Mouse (Mus musculus) kidney, postnatal 0 days (tissue): Measurements from ENCODE around the gene Gpatch1. TPM values are rescaled to one million over a fixed set of nuclear protein-coding genes. Genes with fewer than 3 reads are reported as not detected.

Source experiments
- ATAC-seq: fragments of 200-750 bp; cut with Nextera tagmentation; replicated peaks from 2 replicates; pipeline ENCODE4 v1.8.0; 2017; ENCODE audit warnings: low read depth, moderate number of reproducible peaks, moderate TSS enrichment, moderate library complexity; ENCODE audit not compliant: low FRiP score
- DNase-seq: peaks from one replicate; pipeline ENCODE4 v3.0.0-alpha.2; 2016; ENCODE audit warnings: low spot score
- H3K27ac ChIP-seq: fragments of 300-500 bp; sonication (generic); 2 replicates; pipeline ENCODE4 v1.5.1; 2014; ENCODE audit warnings: mild to moderate bottlenecking
- H3K27me3 ChIP-seq: fragments of 300-500 bp; sonication (generic); 2 replicates; pipeline ENCODE4 v1.6.1; 2014; ENCODE audit warnings: low read length, mixed read lengths; ENCODE audit not compliant: insufficient read depth
- H3K36me3 ChIP-seq: fragments of 300-500 bp; sonication (generic); 2 replicates; pipeline ENCODE4 v1.6.1; 2014; ENCODE audit warnings: low read length, mixed read lengths; ENCODE audit not compliant: insufficient read depth
- H3K4me1 ChIP-seq: fragments of 300-500 bp; sonication (generic); replicated peaks from 2 replicates; pipeline ENCODE4 v1.6.1; 2014; ENCODE audit warnings: antibody characterized with exemption, low read length, mixed read lengths; ENCODE audit not compliant: insufficient read depth
- H3K4me2 ChIP-seq: fragments of 300-500 bp; sonication (generic); 2 replicates; pipeline ENCODE4 v1.6.1; 2014; ENCODE audit warnings: mild to moderate bottlenecking, low read length, moderate library complexity, mixed read lengths
- H3K4me3 ChIP-seq: fragments of 300-500 bp; sonication (generic); replicated peaks from 2 replicates; pipeline ENCODE4 v1.5.1; 2014; ENCODE audit warnings: low read depth, low read length
- H3K9ac ChIP-seq: fragments of 300-500 bp; sonication (generic); 2 replicates; pipeline ENCODE4 v1.6.1; 2014; ENCODE audit warnings: low read depth, low read length
- H3K9me3 ChIP-seq: fragments of 300-500 bp; sonication (generic); replicated peaks from 2 replicates; pipeline ENCODE4 v1.6.1; 2016; ENCODE audit warnings: low read length, inconsistent platforms, mixed read lengths
- CTCF ChIP-seq: IDR thresholded peaks from 2 replicates; pipeline ENCODE4 v1.5.1; 2016; ENCODE audit warnings: antibody characterized with exemption, low read depth, mild to moderate bottlenecking, moderate library complexity
- WGBS: fragments of 180-500 bp; shearing (Covaris S2); extraction: QIAGEN DNeasy Blood & Tissue Kit; methylation state at CpG from one replicate; pipeline ENCODE4 v1.1.7; 2014; 5-methylcytosine and 5-hydroxymethylcytosine counted together
- polyA plus RNA-seq: library from polyadenylated mRNA; unstranded; fragments of >200 nt; fragmentation: Nextera tagmentation; extraction: Ambion mirVana; gene quantifications from 2 replicates; pipeline ENCODE4 v1.2.1, GENCODE M21; 2015

The Gpatch1 gene
- polyA plus RNA-seq = 17.0 and 17.6 TPM in 2 replicates

DNA sequence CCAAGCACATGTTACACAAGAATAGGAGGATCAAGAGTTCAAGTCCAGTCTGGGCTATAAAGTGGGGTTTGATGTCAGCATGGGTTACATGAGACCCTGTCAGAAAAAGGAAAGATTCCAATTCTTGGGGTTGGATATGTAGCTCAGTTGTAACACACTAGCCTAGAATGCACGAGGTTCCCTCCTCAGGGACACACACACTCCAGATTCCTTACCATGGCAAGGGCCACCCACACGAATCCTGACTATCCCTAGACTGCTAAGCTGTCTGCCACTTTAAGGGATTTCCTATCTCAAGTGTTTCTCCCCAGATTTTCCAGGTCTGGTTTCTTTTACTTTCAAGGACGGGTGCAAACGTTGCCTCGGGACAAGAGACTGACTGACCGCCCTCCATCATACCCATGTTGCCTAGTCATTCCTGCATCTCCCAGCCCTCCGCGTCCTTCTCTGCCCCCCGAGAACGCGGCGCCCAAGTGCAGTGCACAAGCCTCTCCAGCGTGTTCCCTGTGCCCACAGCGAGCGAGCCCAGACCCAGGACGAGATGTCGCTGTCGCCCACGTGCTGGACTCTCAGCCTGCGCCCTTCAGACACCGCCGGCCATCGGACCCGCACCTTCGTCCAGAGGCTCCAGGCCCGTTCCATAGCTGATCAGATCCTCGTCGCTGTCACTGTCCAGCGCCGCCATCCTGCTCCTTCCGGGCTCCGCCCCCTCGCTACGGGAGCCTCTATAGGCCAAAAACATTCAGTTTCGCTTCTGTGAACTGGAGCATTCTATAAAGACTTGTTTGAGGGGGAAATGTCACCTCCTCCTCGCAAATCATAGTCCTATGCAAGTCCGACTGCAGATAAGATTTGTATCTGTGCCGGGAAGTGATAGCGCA lies at the start of gene Gpatch1:
Gene Gpatch1 (minus strand): TSS at position 712 of the 881 bp plus-strand sequence.
- DNase-seq = peak; percentile 87
- Histone ChIP-seq H3K4me2 (peak within 1 kb of the TSS; percentile 62), H3K27me3 (no peaks in the 10 kb centered on the region), H3K9ac (peak within 1 kb of the TSS; percentile 55), H3K4me1 (peaks cover 7% of the 10 kb centered on the region), H3K27ac (0 out of 2 replicates have a peak within 1 kb of the TSS, but pooled peaks have one; percentile 5), H3K4me3 (peak within 1 kb of the TSS; percentile 56), H3K9me3 (no peaks in the 10 kb centered on the region), H3K36me3 (no peaks in the 10 kb centered on the region)
- TF ChIP-seq CTCF = no peak
- ATAC-seq = peak; percentile 78
- WGBS = under 1% methylated on average over 39 of the region's 39 CpGs

DNA sequence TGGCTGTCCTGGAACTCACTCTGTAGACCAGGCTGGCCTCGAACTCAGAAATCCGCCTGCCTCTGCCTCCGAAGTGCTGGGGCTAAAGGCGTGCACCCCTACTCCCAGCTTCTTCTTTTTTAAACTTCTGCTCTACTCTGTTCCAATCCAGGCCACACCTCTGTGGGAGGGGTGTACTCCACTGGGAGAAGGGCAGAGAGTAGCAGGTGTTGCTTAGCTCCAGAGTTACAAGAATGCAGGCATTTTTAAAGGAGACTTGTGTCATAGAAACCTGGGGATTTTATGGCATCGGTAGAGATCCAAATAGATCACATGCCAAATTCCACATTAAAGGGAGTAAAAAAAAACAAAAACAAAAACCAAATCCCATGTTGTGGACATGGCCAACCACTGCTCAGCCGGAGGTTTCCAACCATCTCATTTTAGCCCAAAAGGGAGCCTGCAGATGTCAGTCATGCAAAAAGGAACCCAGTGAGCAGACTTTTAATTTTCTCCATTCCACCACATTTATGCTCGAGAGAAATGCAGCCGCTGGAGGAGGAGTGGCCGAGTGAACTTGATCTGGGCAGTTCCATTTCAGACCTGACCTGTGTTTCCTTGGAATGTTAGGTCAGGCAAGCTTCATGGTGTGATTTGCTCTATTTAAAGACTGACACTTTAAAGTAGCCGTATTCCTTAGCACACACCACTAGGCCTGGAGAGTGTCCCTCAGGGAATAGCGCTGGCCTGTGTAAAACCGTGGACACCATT lies 47.1 kb upstream of the Gpatch1 start:
- Histone ChIP-seq H3K27me3 (no peaks in the 10 kb centered on the region), H3K9me3 (no peaks in the 10 kb centered on the region), H3K4me3 (no peak overlapping the region), H3K4me2 (peak overlapping the region; percentile 1; the same call in 1 of the 2 replicates), H3K36me3 (0 out of 2 replicates have a peak, but pooled peaks cover 2% of the 10 kb centered on the region), H3K4me1 (peaks cover 12% of the 10 kb centered on the region), H3K9ac (no peak overlapping the region), H3K27ac (peak overlapping the region; percentile 78)
- ATAC-seq (peak; percentile 38), DNase-seq (peak; percentile 90)
- 31% methylated on average over 12 of the region's 12 CpGs for WGBS
- no peak for TF ChIP-seq CTCF

DNA sequence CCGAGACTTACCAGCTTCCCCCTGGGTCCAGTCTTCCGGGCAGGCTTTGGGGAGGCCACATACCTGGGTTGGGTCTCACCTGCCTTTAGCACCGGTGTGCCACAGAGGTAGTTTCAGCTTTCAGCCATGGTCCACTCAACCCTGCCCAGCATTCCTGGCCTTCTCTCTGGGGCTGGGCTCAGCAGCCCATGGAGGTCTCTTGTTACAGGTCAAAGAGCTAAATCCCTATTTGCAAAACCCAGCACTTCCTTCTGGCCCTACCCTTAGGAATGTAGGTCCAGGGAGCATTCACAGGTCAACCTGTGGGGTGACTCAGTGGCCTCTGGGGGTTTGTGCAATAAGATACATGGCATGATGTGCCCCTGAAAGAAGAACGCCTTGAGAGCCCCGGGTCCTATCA lies 44.6 kb upstream of the Gpatch1 start:
- no peak overlapping the region for H3K4me2 ChIP-seq
- 39% methylated on average over 5 of the region's 5 CpGs for WGBS
- H3K27ac ChIP-seq = peak overlapping the region; percentile 70
- ATAC-seq (peak; percentile 91), DNase-seq (peak; percentile 78)
- no peaks in the 10 kb centered on the region for H3K9me3 ChIP-seq
- TF ChIP-seq CTCF = no peak
- peaks cover 12% of the 10 kb centered on the region for H3K4me1 ChIP-seq
- no peak overlapping the region for H3K9ac ChIP-seq
- no peak overlapping the region for H3K4me3 ChIP-seq
- no peaks in the 10 kb centered on the region for H3K27me3 ChIP-seq
- H3K36me3 ChIP-seq = 0 out of 2 replicates have a peak, but pooled peaks cover 2% of the 10 kb centered on the region

DNA sequence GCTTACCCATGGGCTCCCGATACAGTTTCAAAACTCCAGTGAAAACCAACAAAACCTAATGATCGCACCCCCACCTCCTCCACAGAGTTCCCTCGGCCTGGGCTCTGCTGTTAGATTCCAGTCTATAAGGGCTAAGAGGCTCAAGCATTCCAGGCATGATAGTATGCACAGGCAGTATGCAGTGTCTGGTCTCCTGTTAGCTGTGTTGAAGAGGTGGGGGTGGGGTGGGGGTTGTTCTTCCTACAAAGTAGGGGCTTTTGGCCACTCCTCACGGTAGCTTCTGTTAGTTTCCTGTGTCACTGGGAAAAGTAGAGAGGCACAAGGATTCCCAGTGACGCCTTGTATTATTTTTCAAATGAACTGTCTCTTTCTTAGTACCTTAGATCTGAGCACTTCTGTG lies 44.0 kb upstream of the Gpatch1 start:
- Histone ChIP-seq H3K36me3 (0 out of 2 replicates have a peak, but pooled peaks cover 2% of the 10 kb centered on the region), H3K9me3 (no peaks in the 10 kb centered on the region), H3K4me3 (no peak overlapping the region), H3K4me1 (peaks cover 12% of the 10 kb centered on the region), H3K27me3 (no peaks in the 10 kb centered on the region), H3K27ac (peak overlapping the region; percentile 70), H3K4me2 (no peak overlapping the region), H3K9ac (no peak overlapping the region)
- WGBS = 53% methylated on average over 5 of the region's 5 CpGs
- ATAC-seq (no peak), DNase-seq (no peak)
- no peak for TF ChIP-seq CTCF

DNA sequence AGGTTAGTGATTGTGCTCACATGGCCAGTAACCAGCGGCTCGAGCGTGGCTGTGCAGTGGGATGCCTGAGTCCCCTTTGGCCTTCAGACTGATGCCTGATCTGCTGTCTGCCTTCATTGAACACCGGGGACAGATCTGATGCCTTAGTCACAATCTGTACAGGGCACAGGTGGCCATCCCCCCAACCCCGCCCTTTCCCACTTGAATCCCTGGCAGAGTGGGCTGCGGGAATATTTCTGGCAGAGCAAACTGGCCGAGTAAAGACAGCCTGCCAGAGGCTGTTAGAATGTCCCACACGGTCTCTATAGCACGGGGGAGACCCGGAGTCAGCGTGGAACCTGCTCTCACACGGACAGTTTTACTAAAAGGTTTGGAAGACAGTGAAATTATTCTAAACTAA lies 39.4 kb upstream of the Gpatch1 start:
- Histone ChIP-seq H3K9me3 (no peaks in the 10 kb centered on the region), H3K4me3 (no peak overlapping the region), H3K27me3 (no peaks in the 10 kb centered on the region), H3K4me2 (no peak overlapping the region), H3K36me3 (no peaks in the 10 kb centered on the region), H3K9ac (no peak overlapping the region), H3K4me1 (no peaks in the 10 kb centered on the region), H3K27ac (no peak overlapping the region)
- no peak for ATAC-seq
- WGBS = 82% methylated on average over 12 of the region's 12 CpGs
- DNase-seq = no peak
- TF ChIP-seq CTCF = no peak

DNA sequence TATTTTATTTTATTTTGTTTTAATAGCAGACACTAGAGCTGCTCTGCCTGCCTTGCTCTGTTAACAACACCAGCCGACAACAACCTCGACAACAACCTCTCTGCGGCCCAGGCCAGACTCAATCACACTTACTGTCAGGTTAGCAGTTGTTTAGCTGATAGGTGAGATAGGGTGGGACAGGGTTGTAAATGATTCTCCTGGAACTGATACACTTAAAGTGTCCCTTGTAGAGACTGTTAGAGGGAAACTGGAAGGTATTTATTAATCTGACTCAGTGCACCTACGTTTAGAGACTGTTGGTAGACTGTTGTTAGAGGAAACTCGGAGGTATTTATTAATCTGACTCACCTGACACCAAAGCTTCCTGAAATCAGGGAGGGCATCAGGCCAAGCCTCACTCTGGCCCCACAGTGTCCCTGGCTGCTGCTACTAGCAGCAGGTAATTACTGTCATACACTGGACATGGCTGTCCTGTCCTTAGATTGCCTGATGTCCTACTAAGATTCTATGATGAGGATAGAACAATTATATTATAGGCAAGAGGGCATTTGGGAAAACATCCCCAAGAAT lies 37.1 kb upstream of the Gpatch1 start:
- no peak overlapping the region for H3K4me3 ChIP-seq
- TF ChIP-seq CTCF = no peak
- H3K27me3 ChIP-seq = no peaks in the 10 kb centered on the region
- DNase-seq = no peak
- H3K27ac ChIP-seq = no peak overlapping the region
- H3K9ac ChIP-seq = no peak overlapping the region
- no peaks in the 10 kb centered on the region for H3K36me3 ChIP-seq
- 0 out of 2 replicates have a peak, but pooled peaks have one; percentile 25 for ATAC-seq
- no peaks in the 10 kb centered on the region for H3K4me1 ChIP-seq
- H3K4me2 ChIP-seq = no peak overlapping the region
- WGBS = 47% methylated on average over 5 of the region's 5 CpGs
- no peaks in the 10 kb centered on the region for H3K9me3 ChIP-seq
